Mouse (Mus musculus) midbrain, embryonic 13.5 days (tissue): Measurements from ENCODE around the gene Zfand2a. TPM values are rescaled to one million over a fixed set of nuclear protein-coding genes. Genes with fewer than 3 reads are reported as not detected.

Experiments used
- ATAC-seq: fragments of 200-750 bp; cut with Nextera tagmentation; 2 replicates; pipeline ENCODE4 v1.8.0; 2017; ENCODE audit warnings: mild to moderate bottlenecking, moderate TSS enrichment, moderate library complexity
- H3K27ac ChIP-seq: fragments of 300-500 bp; sonication (generic); 2 replicates; pipeline ENCODE4 v1.5.1; 2015; ENCODE audit warnings: inconsistent platforms, mild to moderate bottlenecking, moderate library complexity
- H3K27me3 ChIP-seq: fragments of 300-500 bp; sonication (generic); 2 replicates; pipeline ENCODE4 v1.6.1; 2015; ENCODE audit warnings: mild to moderate bottlenecking, inconsistent platforms
- H3K36me3 ChIP-seq: fragments of 300-500 bp; sonication (generic); 2 replicates; pipeline ENCODE4 v1.6.1; 2015; ENCODE audit warnings: mild to moderate bottlenecking, inconsistent platforms
- H3K4me1 ChIP-seq: fragments of 300-500 bp; sonication (generic); replicated peaks from 2 replicates; pipeline ENCODE4 v1.6.1; 2015; ENCODE audit warnings: inconsistent platforms
- H3K4me2 ChIP-seq: fragments of 300-500 bp; sonication (generic); replicated peaks from 2 replicates; pipeline ENCODE4 v1.6.1; 2015; ENCODE audit warnings: moderate library complexity, mild to moderate bottlenecking, inconsistent platforms
- H3K4me3 ChIP-seq: fragments of 300-500 bp; sonication (generic); replicated peaks from 2 replicates; pipeline ENCODE4 v1.5.1; 2015; ENCODE audit warnings: mild to moderate bottlenecking, inconsistent platforms
- H3K9ac ChIP-seq: fragments of 300-500 bp; sonication (generic); replicated peaks from 2 replicates; pipeline ENCODE4 v1.6.1; 2015; ENCODE audit warnings: mild to moderate bottlenecking, inconsistent platforms
- H3K9me3 ChIP-seq: fragments of 300-500 bp; sonication (generic); 2 replicates; pipeline ENCODE4 v1.6.1; 2016; ENCODE audit warnings: mild to moderate bottlenecking, inconsistent platforms
- WGBS: fragments of 180-500 bp; shearing (Covaris S2); methylation state at CpG from one replicate; pipeline ENCODE4 v1.1.7; 2015; 5-methylcytosine and 5-hydroxymethylcytosine counted together
- polyA plus RNA-seq: library from polyadenylated mRNA; unstranded; fragments of >200 nt; fragmentation: Nextera tagmentation; extraction: Ambion mirVana; gene quantifications from 2 replicates; pipeline ENCODE4 v1.2.1, GENCODE M21; 2015

Gene Zfand2a
- polyA plus RNA-seq, 1 experiment from 2014 or later = 13.9 TPM

- ATAC-seq = no peak
- Histone ChIP-seq H3K27me3 (no peaks in the 10 kb centered on the region), H3K4me2 (no peak overlapping the region), H3K27ac (no peak overlapping the region), H3K4me3 (no peak overlapping the region), H3K36me3 (no peaks in the 10 kb centered on the region), H3K4me1 (peaks cover 8% of the 10 kb centered on the region), H3K9me3 (no peaks in the 10 kb centered on the region), H3K9ac (no peak overlapping the region)
- 93% methylated on average over 11 of the region's 11 CpGs for WGBS
These were observed 43.2 kb downstream of the Zfand2a start for GRCm38 (mm10) chr5:139440926-139441725.

- H3K9me3 ChIP-seq = no peaks in the 10 kb centered on the region
- 85% methylated on average over 5 of the region's 5 CpGs for WGBS
- ATAC-seq = no peak
- H3K27ac ChIP-seq = no peak overlapping the region
- no peaks in the 10 kb centered on the region for H3K36me3 ChIP-seq
- no peak overlapping the region for H3K4me3 ChIP-seq
- H3K9ac ChIP-seq = no peak overlapping the region
- no peaks in the 10 kb centered on the region for H3K27me3 ChIP-seq
- no peak overlapping the region for H3K4me2 ChIP-seq
- H3K4me1 ChIP-seq = peaks cover 15% of the 10 kb centered on the region
These were observed 43.9 kb downstream of the Zfand2a start for GRCm38 (mm10) chr5:139440451-139440850.

- Histone ChIP-seq H3K4me2 (no peak overlapping the region), H3K4me1 (peaks cover 34% of the 10 kb centered on the region), H3K9ac (0 out of 2 replicates have a peak overlapping the region, but pooled peaks have one; percentile 12), H3K36me3 (no peaks in the 10 kb centered on the region), H3K27me3 (no peaks in the 10 kb centered on the region), H3K27ac (peak overlapping the region; percentile 62), H3K4me3 (no peak overlapping the region), H3K9me3 (no peaks in the 10 kb centered on the region)
- 51% methylated on average over 12 of the region's 12 CpGs for WGBS
- no peak for ATAC-seq
These were observed 45.9 kb downstream of the Zfand2a start for GRCm38 (mm10) chr5:139438440-139438839.

- H3K4me1 ChIP-seq = peaks cover 35% of the 10 kb centered on the region
- 96% methylated on average over 4 of the region's 4 CpGs for WGBS
- H3K9ac ChIP-seq = no peak overlapping the region
- H3K4me3 ChIP-seq = no peak overlapping the region
- H3K27ac ChIP-seq = no peak overlapping the region
- no peak for ATAC-seq
- no peaks in the 10 kb centered on the region for H3K9me3 ChIP-seq
- no peaks in the 10 kb centered on the region for H3K36me3 ChIP-seq
- no peak overlapping the region for H3K4me2 ChIP-seq
- H3K27me3 ChIP-seq = no peaks in the 10 kb centered on the region
These were observed 46.6 kb downstream of the Zfand2a start for GRCm38 (mm10) chr5:139437769-139438168.

GRCm38 (mm10) chr5:139434940-139435339 is 49.4 kb downstream of the Zfand2a start:
- Histone ChIP-seq H3K9me3 (no peaks in the 10 kb centered on the region), H3K4me3 (no peak overlapping the region), H3K27ac (peak overlapping the region; percentile 76), H3K27me3 (no peaks in the 10 kb centered on the region), H3K36me3 (no peaks in the 10 kb centered on the region), H3K4me1 (peaks cover 63% of the 10 kb centered on the region), H3K9ac (0 out of 2 replicates have a peak overlapping the region, but pooled peaks have one; percentile 2), H3K4me2 (peak overlapping the region; percentile 22; the same call in 1 of the 2 replicates)
- ATAC-seq = peak; percentile 73
- 17% methylated on average over 8 of the region's 8 CpGs for WGBS

- H3K27ac ChIP-seq = peak overlapping the region; percentile 69; the same call in 1 of the 2 replicates
These were observed 50.3 kb downstream of the Zfand2a start for GRCm38 (mm10) chr5:139433842-139434568.

GRCm38 (mm10) chr5:139432747-139433508 is 51.4 kb downstream of the Zfand2a start:
- no peaks in the 10 kb centered on the region for H3K36me3 ChIP-seq
- no peaks in the 10 kb centered on the region for H3K9me3 ChIP-seq
- no peak overlapping the region for H3K9ac ChIP-seq
- peak overlapping the region; percentile 47; the same call in 1 of the 2 replicates for H3K27ac ChIP-seq
- ATAC-seq = no peak
- no peak overlapping the region for H3K4me3 ChIP-seq
- peaks cover 72% of the 10 kb centered on the region for H3K4me1 ChIP-seq
- no peak overlapping the region for H3K4me2 ChIP-seq
- no peaks in the 10 kb centered on the region for H3K27me3 ChIP-seq
- WGBS = 57% methylated on average over 7 of the region's 7 CpGs

More at GRCm38 (mm10) chr5:139433842-139434568, 50.3 kb downstream of the Zfand2a start:
- no peak overlapping the region for H3K4me2 ChIP-seq
- H3K9ac ChIP-seq = no peak overlapping the region
- ATAC-seq = no peak
- H3K9me3 ChIP-seq = no peaks in the 10 kb centered on the region
- peaks cover 73% of the 10 kb centered on the region for H3K4me1 ChIP-seq
- no peaks in the 10 kb centered on the region for H3K27me3 ChIP-seq
- H3K4me3 ChIP-seq = no peak overlapping the region
- 77% methylated on average over 9 of the region's 9 CpGs for WGBS
- H3K36me3 ChIP-seq = no peaks in the 10 kb centered on the region

- Histone ChIP-seq H3K27ac (peak overlapping the region; percentile 47), H3K9ac (no peak overlapping the region), H3K9me3 (no peaks in the 10 kb centered on the region), H3K4me3 (no peak overlapping the region), H3K36me3 (0 out of 2 replicates have a peak, but pooled peaks cover 1% of the 10 kb centered on the region), H3K27me3 (no peaks in the 10 kb centered on the region), H3K4me2 (no peak overlapping the region), H3K4me1 (peaks cover 72% of the 10 kb centered on the region)
- 34% methylated on average over 6 of the region's 6 CpGs for WGBS
- ATAC-seq = no peak
These were observed 52.0 kb downstream of the Zfand2a start for GRCm38 (mm10) chr5:139432333-139432732.

GRCm38 (mm10) chr5:139429818-139430341 is 54.5 kb downstream of the Zfand2a start:
- H3K36me3 ChIP-seq = 0 out of 2 replicates have a peak, but pooled peaks cover 4% of the 10 kb centered on the region
- H3K9ac ChIP-seq = 0 out of 2 replicates have a peak overlapping the region, but pooled peaks have one; percentile 23
- no peaks in the 10 kb centered on the region for H3K9me3 ChIP-seq
- H3K27ac ChIP-seq = peak overlapping the region; percentile 10; the same call in 1 of the 2 replicates
- no peak overlapping the region for H3K4me3 ChIP-seq
- 42% methylated on average over 12 of the region's 12 CpGs for WGBS
- no peaks in the 10 kb centered on the region for H3K27me3 ChIP-seq
- H3K4me2 ChIP-seq = no peak overlapping the region
- ATAC-seq = no peak
- H3K4me1 ChIP-seq = peaks cover 59% of the 10 kb centered on the region

GRCm38 (mm10) chr5:139427989-139428388 is 56.4 kb downstream of the Zfand2a start:
- H3K27ac ChIP-seq = no peak overlapping the region
- no peak overlapping the region for H3K4me3 ChIP-seq
- H3K27me3 ChIP-seq = no peaks in the 10 kb centered on the region
- 85% methylated on average over 9 of the region's 9 CpGs for WGBS
- H3K4me1 ChIP-seq = peaks cover 56% of the 10 kb centered on the region
- H3K9me3 ChIP-seq = no peaks in the 10 kb centered on the region
- H3K4me2 ChIP-seq = no peak overlapping the region
- 0 out of 2 replicates have a peak, but pooled peaks cover 4% of the 10 kb centered on the region for H3K36me3 ChIP-seq
- no peak for ATAC-seq
- H3K9ac ChIP-seq = 0 out of 2 replicates have a peak overlapping the region, but pooled peaks have one; percentile 6

- H3K36me3 ChIP-seq = 0 out of 2 replicates have a peak, but pooled peaks cover 4% of the 10 kb centered on the region
- no peak overlapping the region for H3K4me3 ChIP-seq
- H3K9ac ChIP-seq = no peak overlapping the region
- ATAC-seq = no peak
- no peak overlapping the region for H3K4me2 ChIP-seq
- H3K27ac ChIP-seq = no peak overlapping the region
- no peaks in the 10 kb centered on the region for H3K27me3 ChIP-seq
- no peaks in the 10 kb centered on the region for H3K9me3 ChIP-seq
- H3K4me1 ChIP-seq = peaks cover 56% of the 10 kb centered on the region
- 91% methylated on average over 9 of the region's 9 CpGs for WGBS
These were observed 57.3 kb downstream of the Zfand2a start for GRCm38 (mm10) chr5:139427001-139427400.
